Mouse (Mus musculus): ENCODE measurements at regions not wholly inside any gene's neighbourhood (a gene's known extent, or its start where the extent isn't known, plus 50 kb on each side); places are given as distances from the start of the nearest gene placed in this dataset.
"Not testable (repeated sequence)": the region's sequence is repeated elsewhere in the genome, so short reads cannot be mapped to it uniquely, and the experiment has no call there.

DNA sequence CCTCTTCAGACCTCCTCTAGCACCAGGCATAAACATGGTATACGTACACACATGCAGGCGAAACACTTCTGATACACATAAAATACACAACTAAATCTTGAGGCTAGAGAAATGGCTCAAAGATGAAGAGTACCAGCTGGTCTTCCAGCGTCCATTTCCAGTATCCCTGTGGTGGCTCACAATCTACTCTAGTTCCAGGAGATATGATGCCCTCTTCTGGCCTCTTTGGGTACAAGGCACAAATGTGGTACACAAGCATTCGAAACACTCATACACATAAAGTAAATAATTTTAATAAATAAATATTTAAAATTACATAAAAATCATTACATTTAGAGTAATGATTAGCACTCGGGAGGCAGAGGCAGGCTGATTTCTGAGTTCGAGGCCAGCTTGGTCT lies 50.7 kb upstream of the Rabgap1l start:
- no peak for DNase-seq

DNA sequence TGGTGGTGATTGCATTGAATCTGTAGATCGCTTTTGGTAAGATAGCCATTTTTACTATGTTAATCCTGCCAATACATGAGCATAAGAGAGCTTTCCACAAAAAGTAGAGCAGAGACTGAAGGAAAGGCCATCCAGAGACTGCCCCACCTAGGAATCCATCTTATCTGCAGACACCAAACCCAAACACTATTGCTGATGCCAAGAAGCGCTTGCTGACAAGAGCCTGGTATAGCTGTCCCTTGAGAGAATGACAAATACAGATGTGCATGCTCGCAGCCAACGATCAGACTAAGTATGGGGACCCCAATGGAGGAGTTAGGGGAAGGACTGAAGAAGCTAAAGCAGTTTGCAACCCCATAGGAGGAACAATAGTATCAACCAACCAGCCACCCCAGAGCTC lies 51.7 kb upstream of the Rabgap1l start:
- not testable (repeated sequence) for DNase-seq

DNA sequence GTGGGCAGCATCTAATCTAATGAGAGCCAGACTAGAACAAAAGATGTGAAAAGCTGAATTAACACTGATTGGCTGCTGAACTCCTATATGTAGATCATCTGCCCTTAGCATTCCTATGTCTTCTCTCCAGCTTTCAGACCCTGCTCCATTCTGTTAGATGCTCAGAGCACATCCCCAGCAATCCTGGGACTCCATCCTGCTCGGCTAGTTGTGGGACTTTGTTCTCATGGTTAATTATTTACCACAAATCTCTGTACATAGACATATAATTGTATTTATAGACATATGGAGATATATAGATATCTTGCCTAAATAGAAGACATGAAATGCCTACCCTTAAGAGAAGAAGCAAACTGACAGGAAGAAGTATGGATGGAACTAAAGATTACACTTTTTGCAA lies 55.5 kb upstream of the Rc3h1 start:
- DNase-seq, result no peak

GRCm38 (mm10) chr1:160854410-160854809 lies 51.8 kb upstream of the Rc3h1 start:
- no peak for DNase-seq

GRCm38 (mm10) chr1:160855411-160855810 lies 50.8 kb upstream of the Rc3h1 start:
- no peak for DNase-seq

GRCm38 (mm10) chr1:160855926-160856620 lies 50.1 kb upstream of the Rc3h1 start:
- peak; percentile 30 to 48 for DNase-seq

Data from layer of hippocampus, postnatal 36 days (tissue).